Mouse (Mus musculus): ENCODE results near the gene Rsph9. TPM values are rescaled to one million over a fixed set of nuclear protein-coding genes. Genes with fewer than 3 reads are reported as not detected.

Rsph9 gene
- polyA plus RNA-seq, 1 experiment from 2014 or later = 50.3 TPM

DNA sequence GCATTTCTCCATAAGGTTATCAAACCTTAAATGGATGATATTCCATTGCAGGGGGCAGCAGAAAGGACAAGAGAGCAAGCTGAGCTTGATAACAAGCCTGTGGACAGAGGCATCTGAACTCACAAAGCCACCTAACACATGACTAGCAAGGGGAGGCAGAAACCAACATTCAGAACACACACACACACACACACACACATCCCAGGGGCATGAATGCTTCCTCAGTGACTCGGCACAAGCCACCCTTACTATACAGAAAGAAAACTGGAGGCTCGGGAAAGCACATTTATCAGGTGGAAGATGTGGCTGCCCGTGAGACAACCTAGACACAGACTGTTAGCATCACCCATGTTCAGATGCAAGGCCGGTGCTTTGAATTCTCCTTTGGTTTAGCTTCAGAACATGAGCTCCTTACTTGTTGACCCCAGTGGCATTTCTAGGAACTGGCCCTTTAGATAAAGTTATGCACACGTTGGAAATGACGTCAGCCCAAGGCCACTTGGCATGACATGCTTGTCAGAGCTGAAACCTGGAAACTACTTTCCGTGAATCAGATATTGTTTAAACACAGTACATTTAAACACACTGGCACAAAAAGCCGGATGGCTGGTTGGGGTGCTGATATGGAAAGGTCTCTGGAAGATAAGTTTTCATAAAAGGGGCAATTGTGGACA, 5.3 kb downstream of the Rsph9 start:
- Histone ChIP-seq H3K9ac (no peak overlapping the region), H3K27ac (replicated peaks) (no peak overlapping the region), H3K4me2 (no peak overlapping the region), H3K27me3 (no peaks in the 10 kb centered on the region), H3K36me3 (0 out of 2 replicates have a peak, but pooled peaks cover 6% of the 10 kb centered on the region), H3K4me1 (replicated peaks) (peaks cover 11% of the 10 kb centered on the region), H3K4me3 (no peak overlapping the region), H3K9me3 (no peaks in the 10 kb centered on the region)
- WGBS = 81% methylated on average over 8 of the region's 8 CpGs
- ATAC-seq (ENCODE audit: low FRiP score, low read depth) = no peak

DNA sequence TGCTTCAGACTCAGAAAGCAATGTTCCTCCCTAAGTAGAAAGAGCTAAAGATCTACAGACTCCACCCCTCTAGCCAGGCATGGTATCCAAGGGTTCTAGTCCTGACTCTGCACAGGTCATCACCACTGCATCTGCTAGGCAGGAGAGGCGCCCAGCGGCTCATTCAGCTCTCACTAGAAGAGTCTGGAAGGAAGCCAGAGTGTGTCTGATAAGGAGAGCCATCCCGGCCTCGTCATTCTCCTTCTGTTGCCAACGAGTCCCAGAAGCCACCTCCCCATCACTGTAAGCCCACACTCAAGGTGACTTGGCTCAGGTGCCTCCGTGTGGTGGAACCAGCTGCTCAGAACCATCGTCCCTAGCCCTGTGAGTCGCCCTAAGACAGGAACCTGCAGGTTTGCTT, 11.2 kb downstream of the Rsph9 start:
- WGBS = 65% methylated on average over 8 of the region's 8 CpGs

GRCm38 (mm10) chr17:46132058-46132718, 11.8 kb downstream of the Rsph9 start:
- H3K9me3 ChIP-seq = no peaks in the 10 kb centered on the region
- H3K27ac ChIP-seq (replicated peaks) = no peak overlapping the region
- WGBS = 15% methylated on average over 12 of the region's 12 CpGs
- no peak overlapping the region for H3K4me3 ChIP-seq
- H3K9ac ChIP-seq = no peak overlapping the region
- no peaks in the 10 kb centered on the region for H3K27me3 ChIP-seq
- H3K36me3 ChIP-seq = peaks cover 25% of the 10 kb centered on the region
- peak; percentile 42 for ATAC-seq (ENCODE audit: low FRiP score, low read depth)
- 0 out of 2 replicates have a peak, but pooled peaks cover 2% of the 10 kb centered on the region for H3K4me1 ChIP-seq (replicated peaks)
- no peak overlapping the region for H3K4me2 ChIP-seq

More for the DNA sequence above, 11.2 kb downstream of the Rsph9 start:
- Histone ChIP-seq H3K4me3 (no peak overlapping the region), H3K4me2 (no peak overlapping the region), H3K27me3 (no peaks in the 10 kb centered on the region), H3K9me3 (no peaks in the 10 kb centered on the region), H3K4me1 (replicated peaks) (0 out of 2 replicates have a peak, but pooled peaks cover 2% of the 10 kb centered on the region), H3K9ac (no peak overlapping the region), H3K36me3 (peaks cover 19% of the 10 kb centered on the region), H3K27ac (replicated peaks) (no peak overlapping the region)
- no peak for ATAC-seq (ENCODE audit: low FRiP score, low read depth)

GRCm38 (mm10) chr17:46129741-46130498, 14.1 kb downstream of the Rsph9 start:
- Histone ChIP-seq H3K36me3 (peaks cover 42% of the 10 kb centered on the region), H3K9ac (no peak overlapping the region), H3K4me2 (no peak overlapping the region), H3K9me3 (no peaks in the 10 kb centered on the region), H3K4me1 (replicated peaks) (0 out of 2 replicates have a peak, but pooled peaks cover 2% of the 10 kb centered on the region), H3K4me3 (no peak overlapping the region), H3K27ac (replicated peaks) (no peak overlapping the region), H3K27me3 (no peaks in the 10 kb centered on the region)
- ATAC-seq (ENCODE audit: low FRiP score, low read depth) = no peak
- 84% methylated on average over 13 of the region's 13 CpGs for WGBS

GRCm38 (mm10) chr17:46127814-46128493, 16.1 kb downstream of the Rsph9 start:
- ATAC-seq (ENCODE audit: low FRiP score, low read depth) = no peak
- Histone ChIP-seq H3K9ac (no peak overlapping the region), H3K9me3 (no peaks in the 10 kb centered on the region), H3K4me1 (replicated peaks) (0 out of 2 replicates have a peak, but pooled peaks cover 2% of the 10 kb centered on the region), H3K27me3 (no peaks in the 10 kb centered on the region), H3K36me3 (peaks cover 56% of the 10 kb centered on the region), H3K4me2 (no peak overlapping the region), H3K27ac (replicated peaks) (no peak overlapping the region), H3K4me3 (no peak overlapping the region)
- WGBS = 76% methylated on average over 6 of the region's 6 CpGs

DNA sequence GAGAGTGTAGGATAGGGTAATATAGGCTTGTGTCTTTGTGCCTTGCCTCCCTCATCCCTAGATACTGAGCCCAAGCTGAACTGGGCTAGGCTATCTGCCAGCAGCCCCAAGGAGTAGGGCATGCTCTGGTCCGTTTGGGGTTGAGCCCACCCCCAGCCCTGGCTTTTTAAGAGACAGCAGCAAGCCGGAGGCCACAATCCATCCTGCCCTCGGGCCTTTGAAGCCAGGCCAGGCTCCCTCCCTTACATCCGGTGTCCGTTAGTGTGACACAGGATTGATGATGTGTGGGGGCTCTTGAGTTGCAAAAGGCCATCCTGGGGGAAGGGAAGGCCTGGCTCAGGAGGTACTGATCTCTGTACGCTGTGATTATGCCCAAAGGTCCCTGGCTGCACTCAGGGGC, 17.4 kb downstream of the Rsph9 start:
- whole genome bisulfite sequencing = 87% methylated on average over 6 of the region's 6 CpGs
- H3K9ac ChIP-seq = no peak overlapping the region

GRCm38 (mm10) chr17:46123953-46124700, 19.9 kb downstream of the Rsph9 start:
- ATAC-seq (ENCODE audit: low FRiP score, low read depth) = no peak
- Histone ChIP-seq H3K4me3 (no peak overlapping the region), H3K36me3 (peaks cover 74% of the 10 kb centered on the region), H3K9me3 (no peaks in the 10 kb centered on the region), H3K27ac (replicated peaks) (no peak overlapping the region), H3K9ac (no peak overlapping the region), H3K27me3 (no peaks in the 10 kb centered on the region), H3K4me1 (replicated peaks) (no peaks in the 10 kb centered on the region), H3K4me2 (no peak overlapping the region)
- WGBS = 92% methylated on average over 12 of the region's 12 CpGs

More for the DNA sequence above, 17.4 kb downstream of the Rsph9 start:
- no peak for ATAC-seq (ENCODE audit: low FRiP score, low read depth)
- no peak overlapping the region for H3K27ac ChIP-seq (replicated peaks)
- no peak overlapping the region for H3K4me3 ChIP-seq
- no peaks in the 10 kb centered on the region for H3K9me3 ChIP-seq
- peaks cover 67% of the 10 kb centered on the region for H3K36me3 ChIP-seq
- no peaks in the 10 kb centered on the region for H3K27me3 ChIP-seq
- H3K4me1 ChIP-seq (replicated peaks) = no peaks in the 10 kb centered on the region
- no peak overlapping the region for H3K4me2 ChIP-seq

- Histone ChIP-seq H3K4me1 (replicated peaks) (no peaks in the 10 kb centered on the region), H3K4me2 (no peak overlapping the region), H3K36me3 (peaks cover 70% of the 10 kb centered on the region), H3K27ac (replicated peaks) (no peak overlapping the region), H3K9me3 (no peaks in the 10 kb centered on the region), H3K27me3 (no peaks in the 10 kb centered on the region), H3K4me3 (no peak overlapping the region), H3K9ac (no peak overlapping the region)
- WGBS = 94% methylated on average over 4 of the region's 4 CpGs
- no peak for ATAC-seq (ENCODE audit: low FRiP score, low read depth)
Measured at GRCm38 (mm10) chr17:46123285-46123684, 20.7 kb downstream of the Rsph9 start.

GRCm38 (mm10) chr17:46122791-46123190, 21.2 kb downstream of the Rsph9 start:
- Histone ChIP-seq H3K4me1 (replicated peaks) (no peaks in the 10 kb centered on the region), H3K9me3 (no peaks in the 10 kb centered on the region), H3K4me3 (no peak overlapping the region), H3K4me2 (no peak overlapping the region), H3K36me3 (peaks cover 67% of the 10 kb centered on the region), H3K27ac (replicated peaks) (no peak overlapping the region), H3K27me3 (no peaks in the 10 kb centered on the region), H3K9ac (no peak overlapping the region)
- WGBS = 96% methylated on average over 4 of the region's 4 CpGs
- ATAC-seq (ENCODE audit: low FRiP score, low read depth) = no peak

GRCm38 (mm10) chr17:46119641-46120040, 24.4 kb downstream of the Rsph9 start:
- peaks cover 36% of the 10 kb centered on the region for H3K36me3 ChIP-seq
- WGBS = 92% methylated on average over 10 of the region's 10 CpGs
- no peak overlapping the region for H3K27ac ChIP-seq (replicated peaks)

GRCm38 (mm10) chr17:46118423-46118850, 25.6 kb downstream of the Rsph9 start:
- WGBS = 75% methylated on average over 4 of the region's 4 CpGs
- H3K27ac ChIP-seq (replicated peaks) = no peak overlapping the region
- no peaks in the 10 kb centered on the region for H3K27me3 ChIP-seq
- peaks cover 30% of the 10 kb centered on the region for H3K36me3 ChIP-seq
- no peak overlapping the region for H3K4me2 ChIP-seq
- H3K4me3 ChIP-seq = no peak overlapping the region
- no peaks in the 10 kb centered on the region for H3K4me1 ChIP-seq (replicated peaks)
- no peak for ATAC-seq (ENCODE audit: low FRiP score, low read depth)
- H3K9me3 ChIP-seq = no peaks in the 10 kb centered on the region
- no peak overlapping the region for H3K9ac ChIP-seq

More at GRCm38 (mm10) chr17:46119641-46120040, 24.4 kb downstream of the Rsph9 start:
- Histone ChIP-seq H3K4me2 (no peak overlapping the region), H3K27me3 (no peaks in the 10 kb centered on the region), H3K9me3 (no peaks in the 10 kb centered on the region), H3K4me1 (replicated peaks) (no peaks in the 10 kb centered on the region), H3K9ac (no peak overlapping the region), H3K4me3 (no peak overlapping the region)
- ATAC-seq (ENCODE audit: low FRiP score, low read depth) = no peak

Data from hindbrain, embryonic 15.5 days (tissue).